Mouse (Mus musculus): ENCODE data around the gene Imp4. TPM values are rescaled to one million over a fixed set of nuclear protein-coding genes. Genes with fewer than 3 reads are reported as not detected.

Gene Imp4
- total and polyA plus RNA-seq, 3 experiments = 24.2 to 28.6 (median 26.5) TPM

- no peaks in the 10 kb centered on the region for H3K4me1 ChIP-seq (ENCODE audit: control insufficient read depth, insufficient read depth, low read length)
- H3K27me3 ChIP-seq (ENCODE audit: control insufficient read depth, insufficient read depth, low read length) = no peaks in the 10 kb centered on the region
- peak; percentile 70 for TF ChIP-seq CTCF (IDR thresholded peaks at IDR 0.05)
- no peak for TF ChIP-seq EP300 (IDR thresholded peaks at IDR 0.05; ENCODE audit: insufficient read depth, low read depth, low read length)
- H3K4me3 ChIP-seq = no peak overlapping the region
- H3K79me2 ChIP-seq (replicated peaks; ENCODE audit: control insufficient read depth, insufficient read depth, low read length) = no peaks in the 10 kb centered on the region
- no peaks in the 10 kb centered on the region for H3K36me3 ChIP-seq (ENCODE audit: control insufficient read depth, insufficient read depth, low read length)
- H3K27ac ChIP-seq = no peak overlapping the region
- intact Hi-C loops (cut with DNase I) = loop anchor here (2.0 to 5.0 kb wide), 2 partner anchors 48 to 140 kb away; no protein-coding TSS in a partner anchor
- WGBS = 18% methylated on average over 7 of the region's 7 CpGs
- no peak overlapping the region for H3K9ac ChIP-seq (ENCODE audit: low read depth, low read length)
- peak; percentile 67 to 69 for DNase-seq
Observed at GRCm38 (mm10) chr1:34462766-34463165, 23.1 kb downstream of the Imp4 start.

DNA sequence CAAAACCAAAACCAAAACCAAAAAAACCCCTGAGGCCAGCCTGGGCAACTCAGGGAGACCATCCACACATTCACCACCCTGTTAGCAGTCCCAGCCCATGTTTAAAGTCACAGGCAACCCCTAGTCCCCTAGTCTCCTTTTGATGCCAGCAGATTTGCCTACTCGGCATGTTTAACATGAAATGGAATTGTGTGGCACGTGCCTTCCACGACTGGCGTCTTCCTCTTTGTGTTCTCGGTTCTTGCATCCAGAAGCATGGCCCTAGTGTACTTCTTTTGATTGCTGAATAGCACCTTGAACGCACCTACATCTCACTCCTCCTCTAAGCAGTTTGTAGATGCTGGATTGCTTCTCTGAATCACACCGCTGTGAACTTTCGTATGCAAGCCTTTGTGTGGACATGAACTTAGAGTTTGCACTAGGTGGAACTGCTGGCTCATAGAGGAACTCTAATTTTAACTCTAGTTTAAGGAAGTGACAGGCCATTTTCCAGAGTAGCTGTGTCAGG lies 24.7 kb downstream of the Imp4 start:
- H3K4me1 ChIP-seq (ENCODE audit: control insufficient read depth, insufficient read depth, low read length) = no peaks in the 10 kb centered on the region
- TF ChIP-seq EP300 (IDR thresholded peaks at IDR 0.05; ENCODE audit: insufficient read depth, low read depth, low read length) (no peak), POLR2A (IDR thresholded peaks at IDR 0.05; ENCODE audit: insufficient read depth, low read depth, low read length) (no peak), CTCF (IDR thresholded peaks at IDR 0.05) (no peak)
- intact Hi-C loops (cut with DNase I) = loop anchor here (5.0 kb wide), 1 partner anchor 138 kb away; no protein-coding TSS in a partner anchor
- WGBS = 65% methylated on average over 8 of the region's 8 CpGs
- DNase-seq = peak in 1 of 2 experiments; percentile 52
- no peaks in the 10 kb centered on the region for H3K79me2 ChIP-seq (replicated peaks; ENCODE audit: control insufficient read depth, insufficient read depth, low read length)
- no peak overlapping the region for H3K9ac ChIP-seq (ENCODE audit: low read depth, low read length)
- no peak overlapping the region for H3K4me3 ChIP-seq
- H3K27me3 ChIP-seq (ENCODE audit: control insufficient read depth, insufficient read depth, low read length) = no peaks in the 10 kb centered on the region
- no peaks in the 10 kb centered on the region for H3K36me3 ChIP-seq (ENCODE audit: control insufficient read depth, insufficient read depth, low read length)
- no peak overlapping the region for H3K27ac ChIP-seq

- Histone ChIP-seq H3K36me3 (ENCODE audit: control insufficient read depth, insufficient read depth, low read length) (no peaks in the 10 kb centered on the region), H3K79me2 (replicated peaks; ENCODE audit: control insufficient read depth, insufficient read depth, low read length) (no peaks in the 10 kb centered on the region), H3K27ac (no peak overlapping the region), H3K4me3 (no peak overlapping the region), H3K27me3 (ENCODE audit: control insufficient read depth, insufficient read depth, low read length) (no peaks in the 10 kb centered on the region), H3K4me1 (ENCODE audit: control insufficient read depth, insufficient read depth, low read length) (no peaks in the 10 kb centered on the region), H3K9ac (ENCODE audit: low read depth, low read length) (no peak overlapping the region)
- TF ChIP-seq EP300 (IDR thresholded peaks at IDR 0.05; ENCODE audit: insufficient read depth, low read depth, low read length) = no peak
- no peak for TF ChIP-seq CTCF (IDR thresholded peaks at IDR 0.05)
- no peak for TF ChIP-seq POLR2A (IDR thresholded peaks at IDR 0.05; ENCODE audit: insufficient read depth, low read depth, low read length)
- intact Hi-C loops (cut with DNase I) = no loop called here
- 50% methylated on average over 6 of the region's 6 CpGs for WGBS
- no peak for DNase-seq
Observed at GRCm38 (mm10) chr1:34465445-34465844, 25.8 kb downstream of the Imp4 start.

DNA sequence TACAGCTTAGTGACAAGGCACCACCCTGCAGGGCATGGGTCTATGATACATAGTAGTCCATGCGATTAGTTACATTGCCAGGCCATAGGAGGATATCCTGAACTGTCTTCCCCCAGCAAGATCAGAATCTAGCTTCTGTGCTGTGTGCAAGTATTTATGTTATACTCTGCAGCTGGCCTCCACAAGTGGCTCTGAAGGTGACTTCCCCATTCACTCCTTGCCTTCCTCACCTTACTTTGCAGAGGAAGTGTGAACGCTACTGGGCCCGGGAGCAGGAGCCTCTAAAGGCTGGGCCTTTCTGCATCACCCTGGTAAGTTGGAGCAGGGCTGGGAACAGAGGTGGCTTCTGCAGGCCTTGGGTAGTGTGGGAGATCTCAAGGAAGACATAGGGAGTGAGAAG lies 28.4 kb downstream of the Imp4 start:
- 58% methylated on average over 3 of the region's 3 CpGs for WGBS

DNA sequence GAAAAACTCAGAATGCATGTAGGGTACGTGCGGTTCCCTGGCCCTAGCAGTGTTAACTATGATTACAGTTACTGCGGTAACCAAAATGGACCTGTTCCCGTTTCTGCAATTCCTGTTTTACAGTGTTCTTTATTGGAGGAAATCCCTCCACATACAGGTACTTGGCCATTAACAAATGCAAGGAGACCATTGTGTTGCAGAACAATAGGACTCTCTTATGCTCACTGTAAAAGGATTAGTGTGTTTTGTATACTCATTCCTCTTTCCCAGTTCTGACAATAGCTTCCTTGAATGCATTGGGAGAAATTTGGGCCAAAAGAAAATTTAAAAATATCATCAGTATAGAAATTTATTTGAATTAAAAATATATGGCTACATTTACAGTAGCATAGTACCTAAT lies 28.8 kb downstream of the Imp4 start:
- DNase-seq = no peak
- WGBS = 75% methylated on average over 4 of the region's 4 CpGs
- Histone ChIP-seq H3K4me3 (no peak overlapping the region), H3K27me3 (ENCODE audit: control insufficient read depth, insufficient read depth, low read length) (no peaks in the 10 kb centered on the region), H3K27ac (no peak overlapping the region), H3K4me1 (ENCODE audit: control insufficient read depth, insufficient read depth, low read length) (no peaks in the 10 kb centered on the region; the same call in 1 of the 2 replicates), H3K36me3 (ENCODE audit: control insufficient read depth, insufficient read depth, low read length) (no peaks in the 10 kb centered on the region), H3K79me2 (replicated peaks; ENCODE audit: control insufficient read depth, insufficient read depth, low read length) (no peaks in the 10 kb centered on the region), H3K9ac (ENCODE audit: low read depth, low read length) (no peak overlapping the region)
- TF ChIP-seq EP300 (IDR thresholded peaks at IDR 0.05; ENCODE audit: insufficient read depth, low read depth, low read length) (no peak), CTCF (IDR thresholded peaks at IDR 0.05) (no peak)
- intact Hi-C loops (cut with DNase I) = no loop called here

More for the DNA sequence above, 28.4 kb downstream of the Imp4 start:
- Histone ChIP-seq H3K27me3 (ENCODE audit: control insufficient read depth, insufficient read depth, low read length) (no peaks in the 10 kb centered on the region), H3K27ac (no peak overlapping the region), H3K4me3 (no peak overlapping the region), H3K79me2 (replicated peaks; ENCODE audit: control insufficient read depth, insufficient read depth, low read length) (no peaks in the 10 kb centered on the region), H3K9ac (ENCODE audit: low read depth, low read length) (no peak overlapping the region), H3K4me1 (ENCODE audit: control insufficient read depth, insufficient read depth, low read length) (no peaks in the 10 kb centered on the region; the same call in 1 of the 2 replicates), H3K36me3 (ENCODE audit: control insufficient read depth, insufficient read depth, low read length) (no peaks in the 10 kb centered on the region)
- DNase-seq = no peak
- intact Hi-C loops (cut with DNase I) = no loop called here
- TF ChIP-seq POLR2A (IDR thresholded peaks at IDR 0.05; ENCODE audit: insufficient read depth, low read depth, low read length) (no peak), EP300 (IDR thresholded peaks at IDR 0.05; ENCODE audit: insufficient read depth, low read depth, low read length) (no peak), CTCF (IDR thresholded peaks at IDR 0.05) (no peak)

GRCm38 (mm10) chr1:34469801-34470200 lies 30.1 kb downstream of the Imp4 start:
- no peaks in the 10 kb centered on the region; the same call in 1 of the 2 replicates for H3K4me1 ChIP-seq (ENCODE audit: control insufficient read depth, insufficient read depth, low read length)
- intact Hi-C loops (cut with DNase I) = no loop called here
- H3K79me2 ChIP-seq (replicated peaks; ENCODE audit: control insufficient read depth, insufficient read depth, low read length) = no peaks in the 10 kb centered on the region
- H3K27ac ChIP-seq = no peak overlapping the region
- H3K27me3 ChIP-seq (ENCODE audit: control insufficient read depth, insufficient read depth, low read length) = no peaks in the 10 kb centered on the region
- TF ChIP-seq POLR2A (IDR thresholded peaks at IDR 0.05; ENCODE audit: insufficient read depth, low read depth, low read length) = no peak
- no peak for TF ChIP-seq CTCF (IDR thresholded peaks at IDR 0.05)
- no peak for TF ChIP-seq EP300 (IDR thresholded peaks at IDR 0.05; ENCODE audit: insufficient read depth, low read depth, low read length)
- no peak overlapping the region for H3K9ac ChIP-seq (ENCODE audit: low read depth, low read length)
- DNase-seq = no peak
- H3K36me3 ChIP-seq (ENCODE audit: control insufficient read depth, insufficient read depth, low read length) = no peaks in the 10 kb centered on the region
- no peak overlapping the region for H3K4me3 ChIP-seq
- 78% methylated on average over 5 of the region's 5 CpGs for WGBS

All from heart, adult 2 months (tissue).